Mouse (Mus musculus): ENCODE data around the gene Sec23ip.

The Sec23ip gene

DNA sequence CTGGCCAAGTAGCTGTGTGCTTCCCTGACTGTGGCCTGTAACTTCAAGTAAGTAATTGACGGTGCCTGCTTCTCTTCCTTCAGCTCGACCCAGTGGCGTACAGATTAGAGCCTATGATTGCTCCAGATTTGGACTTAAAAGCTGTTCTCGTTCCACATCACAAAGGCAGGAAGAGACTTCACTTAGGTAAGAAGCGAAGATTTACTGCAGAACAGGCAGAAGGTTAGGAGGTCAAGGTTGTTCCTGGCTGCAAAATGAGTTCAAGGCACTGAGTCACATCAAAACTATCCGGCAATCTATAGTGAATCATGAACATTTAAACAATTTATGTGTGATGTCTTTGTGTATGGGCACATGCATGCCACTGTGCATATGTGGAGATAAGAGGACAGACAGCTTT lies 32.5 kb downstream of the Sec23ip start:
- in situ Hi-C loops (cut with MboI, MseI) = no loop called here

DNA sequence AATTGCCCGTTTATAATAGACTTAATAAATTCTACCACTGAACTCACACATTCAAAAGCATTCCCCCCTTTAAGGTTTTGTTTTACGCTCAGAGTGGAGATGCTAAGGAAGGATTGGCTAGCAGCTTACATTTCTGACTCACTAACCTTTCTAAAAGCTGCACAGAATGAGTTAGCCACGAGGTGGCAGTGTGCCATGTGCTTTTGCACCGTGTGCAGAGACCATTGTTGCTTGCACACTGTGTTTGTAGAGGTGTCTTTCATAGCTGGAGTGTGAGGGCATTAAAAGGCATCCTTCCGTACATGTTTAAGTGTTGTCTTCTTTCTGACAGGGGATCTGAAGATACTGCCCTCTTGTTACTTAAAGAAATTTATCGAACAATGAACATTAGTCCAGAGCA lies 34.6 kb downstream of the Sec23ip start:
- in situ Hi-C loops (cut with MboI, MseI) = no loop called here

- in situ Hi-C loops (cut with MboI, MseI) = no loop called here
Measured at GRCm38 (mm10) chr7:128781846-128782245, 37.1 kb downstream of the Sec23ip start.

- in situ Hi-C loops (cut with MboI, MseI) = no loop called here
Measured at GRCm38 (mm10) chr7:128790045-128790444, 45.3 kb downstream of the Sec23ip start.

- in situ Hi-C loops (cut with MboI, MseI) = no loop called here
Measured at GRCm38 (mm10) chr7:128793464-128793863, 48.7 kb downstream of the Sec23ip start.

- in situ Hi-C loops (cut with MboI, MseI) = no loop called here
Measured at GRCm38 (mm10) chr7:128824986-128825563, 80.3 kb downstream of the Sec23ip start.

GRCm38 (mm10) chr7:128832455-128833081 lies 87.8 kb downstream of the Sec23ip start:
- in situ Hi-C loops (cut with MboI, MseI) = no loop called here

GRCm38 (mm10) chr7:128833196-128833595 lies 88.5 kb downstream of the Sec23ip start:
- in situ Hi-C loops (cut with MboI, MseI) = no loop called here

All from T-helper 2 cell (primary cell).